Mouse (Mus musculus): ENCODE data around the gene Hoxb3. TPM values are rescaled to one million over a fixed set of nuclear protein-coding genes. Genes with fewer than 3 reads are reported as not detected.

The Hoxb3 gene
- polyA plus RNA-seq, 1 experiment from 2014 or later = 0.11 TPM

DNA sequence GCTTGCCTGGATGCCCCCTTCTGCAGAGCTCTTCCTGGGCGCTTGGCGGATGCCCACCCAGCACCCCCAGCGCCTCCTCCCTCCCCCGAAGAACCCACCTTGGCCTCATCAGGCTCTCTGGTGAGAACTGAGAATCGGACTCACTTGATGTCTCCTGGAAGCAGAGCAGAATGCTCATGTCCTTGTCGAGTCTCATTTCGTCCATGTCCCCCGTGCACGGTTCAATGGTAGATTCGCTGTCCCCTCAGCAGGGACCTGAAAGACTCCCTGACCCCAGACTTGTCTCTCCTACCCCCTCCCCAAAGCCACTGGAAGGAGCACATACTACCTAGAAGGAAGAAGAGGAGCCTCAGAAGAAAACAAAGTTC lies 22.1 kb upstream of the Hoxb3 start:
- Histone ChIP-seq H3K9me3 (replicated peaks; ENCODE audit: control insufficient read depth, low read length) (no peaks in the 10 kb centered on the region), H3K36me3 (ENCODE audit: control insufficient read depth, insufficient read depth) (no peaks in the 10 kb centered on the region), H3K4me2 (ENCODE audit: low read depth, low read length) (no peak overlapping the region), H3K27ac (ENCODE audit: low read length) (no peak overlapping the region), H3K27me3 (ENCODE audit: control insufficient read depth, insufficient read depth, low read depth, low read length) (peaks cover 100% of the 10 kb centered on the region), H3K4me1 (ENCODE audit: control insufficient read depth, low read depth, low read length) (no peaks in the 10 kb centered on the region), H3K4me3 (ENCODE audit: low read depth, low read length) (no peak overlapping the region), H3K9ac (ENCODE audit: low read depth, low read length) (no peak overlapping the region)
- 13% methylated on average over 10 of the region's 10 CpGs for WGBS (ENCODE audit: insufficient replicate concordance)
- no peak for ATAC-seq (ENCODE audit: low read depth)

DNA sequence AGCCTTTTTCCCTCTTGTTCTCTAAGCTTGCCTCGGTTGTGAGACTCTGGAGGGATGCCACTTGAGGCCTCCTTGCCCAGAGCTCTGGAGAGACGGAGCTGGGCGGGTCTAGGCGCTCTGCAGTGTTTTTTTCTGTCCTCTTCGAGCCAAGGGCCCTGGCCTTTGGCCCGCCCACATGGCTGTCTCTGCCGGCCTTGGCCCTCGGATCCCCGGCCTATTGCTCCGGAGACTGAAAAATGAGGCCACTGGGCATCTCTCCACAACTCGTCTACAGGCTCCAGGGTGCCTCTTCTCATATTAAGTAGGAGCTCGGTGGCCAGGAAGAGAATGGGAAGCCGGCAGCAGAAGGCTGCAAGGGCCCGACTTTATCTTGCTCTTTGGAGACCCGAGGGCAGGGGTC lies 21.3 kb upstream of the Hoxb3 start:
- Histone ChIP-seq H3K27ac (ENCODE audit: low read length) (no peak overlapping the region), H3K4me3 (ENCODE audit: low read depth, low read length) (no peak overlapping the region), H3K27me3 (ENCODE audit: control insufficient read depth, insufficient read depth, low read depth, low read length) (peaks cover 100% of the 10 kb centered on the region), H3K36me3 (ENCODE audit: control insufficient read depth, insufficient read depth) (no peaks in the 10 kb centered on the region), H3K9ac (ENCODE audit: low read depth, low read length) (no peak overlapping the region), H3K4me2 (ENCODE audit: low read depth, low read length) (no peak overlapping the region), H3K4me1 (ENCODE audit: control insufficient read depth, low read depth, low read length) (no peaks in the 10 kb centered on the region), H3K9me3 (replicated peaks; ENCODE audit: control insufficient read depth, low read length) (no peaks in the 10 kb centered on the region)
- ATAC-seq (ENCODE audit: low read depth) = no peak
- 12% methylated on average over 15 of the region's 15 CpGs for WGBS (ENCODE audit: insufficient replicate concordance)

DNA sequence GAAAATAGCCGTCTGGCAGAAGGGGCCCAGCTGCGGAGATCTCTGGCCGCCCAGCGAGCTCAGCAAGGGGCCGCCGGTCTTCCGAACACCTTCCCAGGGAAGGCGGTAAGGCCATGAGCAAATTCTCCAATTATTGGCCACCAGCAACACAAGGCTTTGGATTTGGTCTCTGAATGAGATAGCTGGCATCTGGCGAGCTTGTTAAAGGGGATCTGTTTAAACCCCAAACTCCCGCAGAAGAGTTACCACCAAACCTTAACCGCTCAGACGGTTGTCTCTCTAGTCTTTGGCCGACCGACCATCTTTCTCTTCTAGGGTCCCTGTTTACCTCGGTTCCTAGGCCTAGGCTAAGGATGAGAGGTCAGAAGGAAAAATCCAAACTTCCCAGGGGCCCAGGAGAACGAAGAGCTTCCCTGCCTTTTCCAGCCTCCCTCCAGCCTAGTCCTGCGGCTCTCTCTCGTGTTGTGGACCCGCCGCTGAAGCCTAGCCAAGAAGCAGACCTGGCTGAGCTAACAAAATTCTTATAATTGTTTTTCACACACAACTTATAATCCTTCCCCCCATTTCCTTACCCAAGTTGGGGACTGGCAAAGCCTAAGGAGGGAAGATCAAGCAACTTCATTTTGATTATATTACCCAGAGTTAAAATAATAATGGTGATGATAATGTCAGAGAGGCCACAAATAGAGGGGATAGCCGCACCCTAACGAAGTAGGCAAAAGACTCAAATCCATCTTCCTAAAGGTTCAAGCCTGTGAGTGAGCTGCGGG lies 20.6 kb upstream of the Hoxb3 start:
- H3K4me1 ChIP-seq (ENCODE audit: control insufficient read depth, low read depth, low read length) = no peaks in the 10 kb centered on the region
- no peaks in the 10 kb centered on the region for H3K9me3 ChIP-seq (replicated peaks; ENCODE audit: control insufficient read depth, low read length)
- no peak for ATAC-seq (ENCODE audit: low read depth)
- 27% methylated on average over 23 of the region's 23 CpGs for WGBS (ENCODE audit: insufficient replicate concordance)
- H3K4me3 ChIP-seq (ENCODE audit: low read depth, low read length) = no peak overlapping the region
- no peaks in the 10 kb centered on the region for H3K36me3 ChIP-seq (ENCODE audit: control insufficient read depth, insufficient read depth)
- no peak overlapping the region for H3K4me2 ChIP-seq (ENCODE audit: low read depth, low read length)
- no peak overlapping the region for H3K9ac ChIP-seq (ENCODE audit: low read depth, low read length)
- no peak overlapping the region for H3K27ac ChIP-seq (ENCODE audit: low read length)
- peaks cover 99% of the 10 kb centered on the region for H3K27me3 ChIP-seq (ENCODE audit: control insufficient read depth, insufficient read depth, low read depth, low read length)

DNA sequence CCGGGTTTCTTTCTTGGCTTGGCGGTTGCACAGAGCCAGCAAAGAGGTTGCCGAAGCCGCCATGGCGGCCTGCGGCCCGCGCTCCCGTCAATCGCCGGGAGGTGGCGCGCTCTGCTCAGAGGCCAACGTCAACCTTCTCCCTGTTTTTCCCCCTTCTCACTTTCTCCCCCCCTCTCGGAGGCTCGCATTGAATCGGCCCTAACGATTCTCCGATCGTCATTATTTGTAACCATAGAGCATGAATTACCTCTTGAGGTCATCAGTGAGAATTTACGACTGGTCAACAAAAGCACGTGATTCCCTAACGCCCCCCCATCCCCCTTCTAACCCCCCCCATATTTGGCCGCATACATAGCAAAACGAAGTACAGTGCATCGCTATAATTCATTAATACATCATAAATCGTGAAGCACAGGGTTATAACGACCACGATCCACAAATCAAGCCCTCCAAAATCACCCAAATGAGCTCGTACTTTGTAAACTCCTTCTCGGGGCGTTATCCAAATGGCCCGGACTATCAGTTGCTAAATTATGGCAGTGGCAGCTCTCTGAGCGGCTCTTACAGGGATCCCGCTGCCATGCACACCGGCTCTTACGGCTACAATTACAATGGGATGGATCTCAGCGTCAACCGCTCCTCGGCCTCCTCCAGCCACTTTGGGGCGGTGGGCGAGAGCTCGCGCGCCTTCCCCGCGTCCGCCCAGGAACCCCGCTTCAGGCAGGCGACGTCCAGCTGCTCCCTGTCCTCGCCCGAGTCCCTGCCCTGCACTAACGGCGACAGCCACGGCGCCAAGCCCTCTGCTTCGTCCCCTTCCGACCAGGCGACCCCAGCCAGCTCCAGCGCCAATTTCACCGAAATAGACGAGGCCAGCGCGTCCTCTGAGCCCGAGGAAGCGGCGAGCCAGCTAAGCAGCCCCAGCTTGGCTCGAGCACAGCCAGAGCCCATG lies 19.7 kb upstream of the Hoxb3 start, which contains the start of gene Hoxb5:
Gene Hoxb5 (plus strand): TSS at position 186 of the 949 bp plus-strand sequence.
- H3K36me3 ChIP-seq (ENCODE audit: control insufficient read depth, insufficient read depth) = no peaks in the 10 kb centered on the region
- ATAC-seq (ENCODE audit: low read depth) = no peak
- H3K27ac ChIP-seq (ENCODE audit: low read length) = no peak within 1 kb of the TSS
- WGBS (ENCODE audit: insufficient replicate concordance) = 1% methylated on average over 69 of the region's 69 CpGs
- H3K9ac ChIP-seq (ENCODE audit: low read depth, low read length) = no peak within 1 kb of the TSS
- H3K4me3 ChIP-seq (ENCODE audit: low read depth, low read length) = peak within 1 kb of the TSS; percentile 37
- peaks cover 99% of the 10 kb centered on the region for H3K27me3 ChIP-seq (ENCODE audit: control insufficient read depth, insufficient read depth, low read depth, low read length)
- H3K4me2 ChIP-seq (ENCODE audit: low read depth, low read length) = peak within 1 kb of the TSS; percentile 24; the same call in 1 of the 2 replicates
- H3K9me3 ChIP-seq (replicated peaks; ENCODE audit: control insufficient read depth, low read length) = no peaks in the 10 kb centered on the region
- no peaks in the 10 kb centered on the region for H3K4me1 ChIP-seq (ENCODE audit: control insufficient read depth, low read depth, low read length)

DNA sequence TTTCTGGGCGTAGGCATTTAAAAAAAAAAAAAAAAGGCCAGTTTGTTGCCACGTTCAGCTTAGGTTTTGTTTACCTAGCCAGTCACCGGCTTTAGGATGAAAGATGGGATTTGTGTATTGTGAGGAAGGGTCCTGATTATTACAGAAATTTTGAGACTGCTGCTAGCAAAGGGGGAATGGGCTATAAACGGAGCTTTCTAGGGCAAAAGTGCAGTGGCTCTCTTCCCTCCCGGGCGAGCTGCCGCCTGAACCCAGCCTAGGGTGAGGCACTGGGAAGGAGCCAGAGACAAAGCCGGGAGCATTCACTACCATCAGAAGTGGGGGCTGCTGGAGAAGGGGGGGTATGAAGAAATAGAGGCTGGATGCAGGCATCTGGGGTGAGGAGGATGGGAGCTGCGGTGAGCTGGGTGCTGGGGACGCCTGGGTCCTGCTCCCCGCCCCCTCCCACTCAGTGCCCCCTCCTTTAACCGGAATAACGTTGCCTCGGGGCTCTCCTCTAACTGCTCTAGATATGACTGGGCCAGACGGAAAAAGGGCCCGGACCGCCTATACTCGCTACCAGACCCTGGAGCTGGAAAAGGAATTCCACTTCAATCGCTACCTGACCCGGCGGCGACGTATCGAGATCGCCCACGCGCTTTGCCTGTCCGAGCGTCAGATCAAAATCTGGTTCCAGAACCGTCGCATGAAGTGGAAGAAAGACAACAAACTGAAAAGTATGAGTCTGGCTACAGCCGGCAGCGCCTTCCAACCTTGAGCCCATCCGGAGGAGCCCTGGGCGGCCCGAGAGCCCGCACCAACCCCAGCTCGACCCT lies 18.5 kb upstream of the Hoxb3 start:
- Histone ChIP-seq H3K9me3 (replicated peaks; ENCODE audit: control insufficient read depth, low read length) (no peaks in the 10 kb centered on the region), H3K36me3 (ENCODE audit: control insufficient read depth, insufficient read depth) (no peaks in the 10 kb centered on the region), H3K27me3 (ENCODE audit: control insufficient read depth, insufficient read depth, low read depth, low read length) (peaks cover 99% of the 10 kb centered on the region), H3K27ac (ENCODE audit: low read length) (no peak overlapping the region), H3K4me3 (ENCODE audit: low read depth, low read length) (no peak overlapping the region), H3K4me1 (ENCODE audit: control insufficient read depth, low read depth, low read length) (no peaks in the 10 kb centered on the region), H3K4me2 (ENCODE audit: low read depth, low read length) (no peak overlapping the region), H3K9ac (ENCODE audit: low read depth, low read length) (no peak overlapping the region)
- 5% methylated on average over 38 of the region's 38 CpGs for WGBS (ENCODE audit: insufficient replicate concordance)
- ATAC-seq (ENCODE audit: low read depth) = no peak

DNA sequence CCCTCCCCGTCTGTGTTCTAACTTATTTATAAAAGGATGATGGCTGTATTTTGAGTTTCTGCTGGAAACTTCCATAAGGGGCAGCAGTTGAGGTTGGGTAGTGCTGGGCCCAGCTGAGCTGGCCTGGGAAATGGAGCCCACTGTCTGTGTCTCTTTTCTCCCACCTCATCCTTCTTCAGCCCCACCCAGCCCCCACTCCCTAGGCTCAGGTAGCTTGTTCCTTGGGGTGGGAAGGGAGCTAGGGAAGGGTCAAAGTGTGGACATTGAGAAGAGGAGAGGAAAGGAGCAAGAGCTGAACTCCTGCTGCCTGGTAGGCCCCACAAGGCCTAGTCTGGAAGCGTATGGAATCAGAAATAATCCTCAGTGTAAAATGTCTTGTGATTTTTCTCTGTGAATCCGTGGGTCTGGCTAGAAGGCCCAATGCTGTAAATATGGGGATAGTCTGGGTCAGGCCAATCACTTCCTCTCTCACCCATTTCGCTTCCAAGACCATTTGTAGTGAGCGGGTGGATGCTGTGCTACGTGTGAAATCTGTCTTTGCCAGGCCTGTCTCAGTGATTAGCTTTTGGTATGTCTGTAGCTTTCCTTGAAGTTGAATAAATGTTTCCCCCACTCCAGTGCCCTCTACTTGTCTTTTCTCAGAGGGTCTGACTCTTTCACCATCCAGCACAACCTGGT lies 17.5 kb upstream of the Hoxb3 start:
- no peak overlapping the region for H3K9ac ChIP-seq (ENCODE audit: low read depth, low read length)
- H3K36me3 ChIP-seq (ENCODE audit: control insufficient read depth, insufficient read depth) = no peaks in the 10 kb centered on the region
- ATAC-seq (ENCODE audit: low read depth) = no peak
- H3K9me3 ChIP-seq (replicated peaks; ENCODE audit: control insufficient read depth, low read length) = no peaks in the 10 kb centered on the region
- no peak overlapping the region for H3K27ac ChIP-seq (ENCODE audit: low read length)
- no peak overlapping the region for H3K4me3 ChIP-seq (ENCODE audit: low read depth, low read length)
- WGBS (ENCODE audit: insufficient replicate concordance) = 49% methylated on average over 6 of the region's 6 CpGs
- peaks cover 99% of the 10 kb centered on the region for H3K27me3 ChIP-seq (ENCODE audit: control insufficient read depth, insufficient read depth, low read depth, low read length)
- no peaks in the 10 kb centered on the region for H3K4me1 ChIP-seq (ENCODE audit: control insufficient read depth, low read depth, low read length)
- H3K4me2 ChIP-seq (ENCODE audit: low read depth, low read length) = no peak overlapping the region

DNA sequence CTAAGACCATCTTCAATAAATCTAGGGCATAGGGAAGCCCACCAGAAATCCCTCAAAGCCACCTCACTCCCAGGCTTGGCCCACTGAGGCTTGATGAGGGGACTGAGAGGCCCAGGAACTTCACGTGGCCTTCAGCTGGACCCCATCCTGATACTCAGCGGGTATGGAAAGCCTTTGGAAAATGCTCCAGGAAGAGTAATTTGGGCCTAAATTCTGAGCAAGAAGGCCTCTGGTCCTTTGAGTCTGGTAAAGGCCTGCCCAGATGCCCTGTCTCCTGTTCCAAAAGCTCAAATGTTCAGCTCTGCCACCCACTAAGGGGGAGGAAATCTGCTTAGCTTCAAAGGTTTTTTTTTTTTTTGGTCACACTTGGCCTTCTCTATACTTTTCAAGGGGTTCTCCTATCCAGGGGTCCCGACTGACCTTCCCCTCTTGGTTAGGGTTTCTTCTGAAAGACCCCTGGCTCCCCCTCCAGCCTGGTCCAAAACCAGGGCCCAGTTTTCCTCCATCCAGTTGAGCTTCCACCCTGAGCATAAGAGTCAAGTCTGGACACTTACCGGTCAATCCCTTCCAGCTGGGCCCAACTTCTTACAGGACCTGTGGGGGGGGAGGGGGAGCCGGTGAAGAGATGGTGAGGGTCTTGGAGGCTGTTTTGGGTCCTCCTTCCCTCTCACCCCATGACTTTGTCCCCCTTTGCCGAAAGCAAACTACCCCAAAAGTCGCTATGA lies 16.8 kb upstream of the Hoxb3 start:
- Histone ChIP-seq H3K9ac (ENCODE audit: low read depth, low read length) (no peak overlapping the region), H3K4me3 (ENCODE audit: low read depth, low read length) (no peak overlapping the region), H3K4me2 (ENCODE audit: low read depth, low read length) (no peak overlapping the region), H3K4me1 (ENCODE audit: control insufficient read depth, low read depth, low read length) (no peaks in the 10 kb centered on the region), H3K27ac (ENCODE audit: low read length) (no peak overlapping the region), H3K9me3 (replicated peaks; ENCODE audit: control insufficient read depth, low read length) (no peaks in the 10 kb centered on the region), H3K36me3 (ENCODE audit: control insufficient read depth, insufficient read depth) (no peaks in the 10 kb centered on the region), H3K27me3 (ENCODE audit: control insufficient read depth, insufficient read depth, low read depth, low read length) (peaks cover 99% of the 10 kb centered on the region)
- ATAC-seq (ENCODE audit: low read depth) = no peak
- 27% methylated on average over 7 of the region's 7 CpGs for WGBS (ENCODE audit: insufficient replicate concordance)

DNA sequence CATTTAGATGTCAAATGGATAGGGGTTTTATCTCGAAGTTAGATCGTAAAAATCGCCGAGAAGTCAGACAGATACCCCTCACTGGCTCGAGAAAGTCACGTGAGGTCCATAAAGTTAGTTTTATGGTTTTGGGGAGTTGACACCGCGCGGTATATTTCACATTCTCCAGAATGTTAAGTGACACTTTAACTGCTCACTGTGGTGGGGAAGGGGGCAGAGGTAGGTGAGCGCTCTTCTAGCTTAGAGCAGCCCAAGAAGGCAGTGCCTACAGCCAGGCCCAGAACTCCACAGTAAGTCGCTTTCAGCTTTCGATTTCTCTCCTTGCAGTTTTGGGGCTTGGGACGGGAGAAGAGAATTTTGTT lies 16.2 kb upstream of the Hoxb3 start:
- H3K4me1 ChIP-seq (ENCODE audit: control insufficient read depth, low read depth, low read length) = no peaks in the 10 kb centered on the region
- H3K27ac ChIP-seq (ENCODE audit: low read length) = no peak overlapping the region
- 16% methylated on average over 13 of the region's 13 CpGs for WGBS (ENCODE audit: insufficient replicate concordance)
- no peak overlapping the region for H3K9ac ChIP-seq (ENCODE audit: low read depth, low read length)
- peaks cover 98% of the 10 kb centered on the region for H3K27me3 ChIP-seq (ENCODE audit: control insufficient read depth, insufficient read depth, low read depth, low read length)
- ATAC-seq (ENCODE audit: low read depth) = no peak
- no peaks in the 10 kb centered on the region for H3K9me3 ChIP-seq (replicated peaks; ENCODE audit: control insufficient read depth, low read length)
- no peak overlapping the region for H3K4me3 ChIP-seq (ENCODE audit: low read depth, low read length)
- no peaks in the 10 kb centered on the region for H3K36me3 ChIP-seq (ENCODE audit: control insufficient read depth, insufficient read depth)
- no peak overlapping the region for H3K4me2 ChIP-seq (ENCODE audit: low read depth, low read length)

Measured in liver, embryonic 16.5 days (tissue).